Mouse (Mus musculus) limb, embryonic 14.5 days (tissue): Measurements from ENCODE around the gene Cd34. TPM values are rescaled to one million over a fixed set of nuclear protein-coding genes. Genes with fewer than 3 reads are reported as not detected.
A peak's percentile ranks its signal among the peaks of the same experiment; 100 is the strongest.

Experiments used
- ATAC-seq: fragments of 200-750 bp; cut with Nextera tagmentation; 2 replicates; pipeline ENCODE4 v1.8.0; 2017; ENCODE audit warnings: low read depth, moderate number of reproducible peaks, moderate TSS enrichment; ENCODE audit not compliant: low FRiP score
- DNase-seq: peaks from one replicate; pipeline ENCODE4 v3.0.0-alpha.2; 2015; ENCODE audit warnings: low spot score
- H3K27ac ChIP-seq: fragments of 300-500 bp; sonication (generic); replicated peaks from 2 replicates; pipeline ENCODE4 v1.5.1; 2014; ENCODE audit warnings: low read depth, mild to moderate bottlenecking, low read length, moderate library complexity, mixed read lengths
- H3K27me3 ChIP-seq: fragments of 300-500 bp; sonication (generic); 2 replicates; pipeline ENCODE4 v1.6.1; 2014; ENCODE audit warnings: low read length, mixed read lengths; ENCODE audit not compliant: control insufficient read depth, insufficient read depth
- H3K36me3 ChIP-seq: fragments of 300-500 bp; sonication (generic); 2 replicates; pipeline ENCODE4 v1.6.1; 2014; ENCODE audit warnings: mild to moderate bottlenecking, low read length, moderate library complexity, mixed read lengths; ENCODE audit not compliant: control insufficient read depth, insufficient read depth
- H3K4me1 ChIP-seq: fragments of 300-500 bp; sonication (generic); 2 replicates; pipeline ENCODE4 v1.6.1; 2014; ENCODE audit warnings: antibody characterized with exemption, low read length, mixed read lengths; ENCODE audit not compliant: control insufficient read depth, insufficient read depth
- H3K4me2 ChIP-seq: fragments of 300-500 bp; sonication (generic); replicated peaks from 2 replicates; pipeline ENCODE4 v1.6.1; 2014; ENCODE audit warnings: low read depth, mild to moderate bottlenecking, low read length, moderate library complexity; ENCODE audit not compliant: severe bottlenecking
- H3K4me3 ChIP-seq: fragments of 300-500 bp; sonication (generic); replicated peaks from 2 replicates; pipeline ENCODE4 v1.5.1; 2014; ENCODE audit warnings: low read length
- H3K9ac ChIP-seq: fragments of 300-500 bp; sonication (generic); 2 replicates; pipeline ENCODE4 v1.6.1; 2014; ENCODE audit warnings: mild to moderate bottlenecking, low read depth, low read length, moderate library complexity; ENCODE audit not compliant: severe bottlenecking
- H3K9me3 ChIP-seq: fragments of 300-500 bp; sonication (generic); 2 replicates; pipeline ENCODE4 v1.6.1; 2016; ENCODE audit warnings: low read length; ENCODE audit not compliant: control insufficient read depth
- POLR2A ChIP-seq: fragments of 200-500 bp; IDR thresholded peaks from 2 replicates; pipeline ENCODE4 v1.8.0; 2012; ENCODE audit warnings: inconsistent platforms, mild to moderate bottlenecking, moderate library complexity, borderline replicate concordance; ENCODE audit not compliant: insufficient read depth, insufficient read length; ENCODE audit errors: extremely low read depth
- WGBS: fragments of 180-500 bp; shearing (Covaris S2); extraction: QIAGEN DNeasy Blood & Tissue Kit; methylation state at CpG from one replicate; pipeline ENCODE4 v1.1.7; 2014; 5-methylcytosine and 5-hydroxymethylcytosine counted together
- polyA plus RNA-seq, 2 experiments: library from polyadenylated mRNA; depleted of rRNA in 1 of 2; stranded (reverse) in 1 of 2; unstranded in 1 of 2; fragments of >200 nt; fragmentation: Nextera tagmentation in 1 of 2; extraction: Ambion mirVana in 1 of 2; gene quantifications; 2 replicates each; pipeline versions ENCODE4 v1.2.1 to v1.2.3; 2012 to 2014

Cd34 gene
- polyA plus RNA-seq (2012; rRNA removed) = 72.1 and 80.0 TPM in 2 replicates
- polyA plus RNA-seq (2014; fragmentation: Nextera tagmentation; extraction: Ambion mirVana) = 101 and 108 TPM in 2 replicates

GRCm38 (mm10) chr1:194938715-194939114 is at the start of gene Cd34:
TSS of gene Cd34 (plus strand) at chr1:194938819.
- H3K4me1 ChIP-seq = no peaks in the 10 kb centered on the region
- WGBS = under 1% methylated on average over 26 of the region's 26 CpGs
- DNase-seq (peak; percentile 69), ATAC-seq (peak; percentile 85)
- H3K9ac ChIP-seq = peak within 1 kb of the TSS; percentile 60
- H3K4me3 ChIP-seq = peak within 1 kb of the TSS; percentile 40
- TF ChIP-seq POLR2A = no peak
- no peaks in the 10 kb centered on the region for H3K9me3 ChIP-seq
- peak within 1 kb of the TSS; percentile 58 for H3K4me2 ChIP-seq
- no peak within 1 kb of the TSS for H3K27ac ChIP-seq
- peaks cover 15% of the 10 kb centered on the region; the same call in 1 of the 2 replicates for H3K27me3 ChIP-seq
- H3K36me3 ChIP-seq = no peaks in the 10 kb centered on the region

- 72% methylated on average over 1 of the region's 1 CpGs for WGBS
- DNase-seq = no peak
Measured at GRCm38 (mm10) chr1:194894513-194894912, 44.1 kb upstream of the Cd34 start.

GRCm38 (mm10) chr1:194895287-194895686 is 43.3 kb upstream of the Cd34 start:
- 87% methylated on average over 3 of the region's 3 CpGs for WGBS
- DNase-seq (no peak), ATAC-seq (no peak)
- no peaks in the 10 kb centered on the region for H3K4me1 ChIP-seq
- H3K9me3 ChIP-seq = no peaks in the 10 kb centered on the region
- H3K36me3 ChIP-seq = no peaks in the 10 kb centered on the region
- H3K27ac ChIP-seq = no peak overlapping the region
- no peaks in the 10 kb centered on the region for H3K27me3 ChIP-seq
- H3K9ac ChIP-seq = no peak overlapping the region
- no peak for TF ChIP-seq POLR2A
- H3K4me2 ChIP-seq = no peak overlapping the region
- H3K4me3 ChIP-seq = no peak overlapping the region

More at GRCm38 (mm10) chr1:194894513-194894912, 44.1 kb upstream of the Cd34 start:
- H3K9me3 ChIP-seq = no peaks in the 10 kb centered on the region
- ATAC-seq = no peak
- no peaks in the 10 kb centered on the region for H3K36me3 ChIP-seq
- H3K9ac ChIP-seq = no peak overlapping the region
- no peaks in the 10 kb centered on the region for H3K4me1 ChIP-seq
- TF ChIP-seq POLR2A = no peak
- no peak overlapping the region for H3K4me2 ChIP-seq
- no peaks in the 10 kb centered on the region for H3K27me3 ChIP-seq
- no peak overlapping the region for H3K27ac ChIP-seq
- no peak overlapping the region for H3K4me3 ChIP-seq

- H3K9ac ChIP-seq = no peak overlapping the region
- no peak overlapping the region for H3K27ac ChIP-seq
- H3K36me3 ChIP-seq = no peaks in the 10 kb centered on the region
- no peak for ATAC-seq
- H3K4me1 ChIP-seq = no peaks in the 10 kb centered on the region
- no peak for TF ChIP-seq POLR2A
- no peak overlapping the region for H3K4me3 ChIP-seq
- H3K27me3 ChIP-seq = no peaks in the 10 kb centered on the region
- H3K9me3 ChIP-seq = no peaks in the 10 kb centered on the region
- no peak for DNase-seq
- no peak overlapping the region for H3K4me2 ChIP-seq
Measured at GRCm38 (mm10) chr1:194901075-194901474, 37.5 kb upstream of the Cd34 start.

GRCm38 (mm10) chr1:194901826-194902225 is 36.8 kb upstream of the Cd34 start:
- H3K4me3 ChIP-seq = no peak overlapping the region
- DNase-seq (no peak), ATAC-seq (no peak)
- no peak for TF ChIP-seq POLR2A
- H3K36me3 ChIP-seq = no peaks in the 10 kb centered on the region
- no peaks in the 10 kb centered on the region for H3K4me1 ChIP-seq
- no peak overlapping the region for H3K27ac ChIP-seq
- no peaks in the 10 kb centered on the region for H3K9me3 ChIP-seq
- no peak overlapping the region for H3K4me2 ChIP-seq
- no peaks in the 10 kb centered on the region for H3K27me3 ChIP-seq
- no peak overlapping the region for H3K9ac ChIP-seq
- 58% methylated on average over 1 of the region's 1 CpGs for WGBS

GRCm38 (mm10) chr1:194908956-194909355 is 29.7 kb upstream of the Cd34 start:
- Histone ChIP-seq H3K27me3 (no peaks in the 10 kb centered on the region), H3K27ac (no peak overlapping the region), H3K4me2 (no peak overlapping the region), H3K9me3 (no peaks in the 10 kb centered on the region), H3K9ac (no peak overlapping the region), H3K4me1 (no peaks in the 10 kb centered on the region), H3K36me3 (no peaks in the 10 kb centered on the region), H3K4me3 (no peak overlapping the region)
- DNase-seq (no peak), ATAC-seq (no peak)
- TF ChIP-seq POLR2A = no peak
